Mouse (Mus musculus): Measurements from ENCODE around the gene Eri2. TPM values are rescaled to one million over a fixed set of nuclear protein-coding genes. Genes with fewer than 3 reads are reported as not detected.
"Not testable (repeated sequence)": the region's sequence is repeated elsewhere in the genome, so short reads cannot be mapped to it uniquely, and the experiment has no call there.

Eri2 gene
- polyA plus RNA-seq, 1 experiment from 2014 or later: 29.7 TPM

GRCm38 (mm10) chr7:119739798-119740468 is 53.9 kb downstream of the Eri2 start:
- not testable (repeated sequence) for H3K27me3 ChIP-seq; H3K27ac ChIP-seq; H3K9me3 ChIP-seq; H3K36me3 ChIP-seq; H3K4me1 ChIP-seq (replicated peaks)
- Histone ChIP-seq H3K4me3 (replicated peaks) (peak overlapping the region; percentile 41), H3K9ac (replicated peaks) (peak overlapping the region; percentile 52; the same call in 1 of the 2 replicates), H3K4me2 (peak overlapping the region; percentile 52)
- 0 out of 2 replicates have a peak, but pooled peaks have one; percentile 31 for ATAC-seq (ENCODE audit: insufficient number of reproducible peaks, insufficient read depth, low FRiP score, low TSS enrichment, low read depth)
- WGBS: 7% methylated on average over 27 of the region's 44 CpGs

- Histone ChIP-seq H3K9me3 (no peaks in the 10 kb centered on the region), H3K27me3 (0 out of 2 replicates have a peak, but pooled peaks cover 4% of the 10 kb centered on the region)
- ATAC-seq (ENCODE audit: insufficient number of reproducible peaks, insufficient read depth, low FRiP score, low TSS enrichment, low read depth): no peak
These were observed 55.0 kb downstream of the Eri2 start for GRCm38 (mm10) chr7:119738877-119739276.

GRCm38 (mm10) chr7:119731262-119731661 is 62.6 kb downstream of the Eri2 start:
- not testable (repeated sequence) for H3K4me1 ChIP-seq (replicated peaks); H3K4me3 ChIP-seq (replicated peaks); ATAC-seq (ENCODE audit: insufficient number of reproducible peaks, insufficient read depth, low FRiP score, low TSS enrichment, low read depth); H3K4me2 ChIP-seq; H3K9ac ChIP-seq (replicated peaks); H3K27me3 ChIP-seq; H3K27ac ChIP-seq; H3K9me3 ChIP-seq; H3K36me3 ChIP-seq
- WGBS: 87% methylated on average over 4 of the region's 4 CpGs

More at GRCm38 (mm10) chr7:119738877-119739276, 55.0 kb downstream of the Eri2 start:
- Histone ChIP-seq H3K4me3 (replicated peaks) (no peak overlapping the region), H3K27ac (no peak overlapping the region), H3K36me3 (no peaks in the 10 kb centered on the region), H3K4me1 (replicated peaks) (no peaks in the 10 kb centered on the region), H3K9ac (replicated peaks) (no peak overlapping the region), H3K4me2 (no peak overlapping the region)
- WGBS: 90% methylated on average over 2 of the region's 2 CpGs

GRCm38 (mm10) chr7:119727621-119728020 is 66.2 kb downstream of the Eri2 start:
- Histone ChIP-seq H3K4me1 (replicated peaks) (no peaks in the 10 kb centered on the region), H3K27ac (no peak overlapping the region), H3K4me3 (replicated peaks) (no peak overlapping the region), H3K9ac (replicated peaks) (no peak overlapping the region), H3K27me3 (no peaks in the 10 kb centered on the region; the same call in 1 of the 2 replicates), H3K9me3 (0 out of 2 replicates have a peak, but pooled peaks cover 5% of the 10 kb centered on the region), H3K4me2 (no peak overlapping the region), H3K36me3 (no peaks in the 10 kb centered on the region)
- WGBS: 94% methylated on average over 2 of the region's 2 CpGs
- ATAC-seq (ENCODE audit: insufficient number of reproducible peaks, insufficient read depth, low FRiP score, low TSS enrichment, low read depth): no peak

GRCm38 (mm10) chr7:119720947-119721310 is 72.9 kb downstream of the Eri2 start:
- WGBS: 16% methylated on average over 8 of the region's 8 CpGs
- H3K4me1 ChIP-seq (replicated peaks): peaks cover 5% of the 10 kb centered on the region
- no peak; the same call in 1 of the 2 replicates for ATAC-seq (ENCODE audit: insufficient number of reproducible peaks, insufficient read depth, low FRiP score, low TSS enrichment, low read depth)
- H3K36me3 ChIP-seq: peaks cover 31% of the 10 kb centered on the region
- peak overlapping the region; percentile 90 for H3K4me3 ChIP-seq (replicated peaks)
- no peaks in the 10 kb centered on the region for H3K9me3 ChIP-seq
- peak overlapping the region; percentile 85 for H3K9ac ChIP-seq (replicated peaks)
- H3K4me2 ChIP-seq: peak overlapping the region; percentile 65
- no peaks in the 10 kb centered on the region; the same call in 1 of the 2 replicates for H3K27me3 ChIP-seq
- H3K27ac ChIP-seq: no peak overlapping the region

GRCm38 (mm10) chr7:119720253-119720946 is 73.5 kb downstream of the Eri2 start, which contains the start of gene Thumpd1:
Thumpd1 (minus strand) TSS chr7:119720798.
- peak within 1 kb of the TSS; percentile 65 for H3K4me2 ChIP-seq
- peaks cover 36% of the 10 kb centered on the region for H3K36me3 ChIP-seq
- ATAC-seq (ENCODE audit: insufficient number of reproducible peaks, insufficient read depth, low FRiP score, low TSS enrichment, low read depth): peak; percentile 92
- H3K4me1 ChIP-seq (replicated peaks): peaks cover 5% of the 10 kb centered on the region
- peak within 1 kb of the TSS; percentile 83 for H3K27ac ChIP-seq
- no peaks in the 10 kb centered on the region for H3K9me3 ChIP-seq
- H3K4me3 ChIP-seq (replicated peaks): peak within 1 kb of the TSS; percentile 90
- no peaks in the 10 kb centered on the region; the same call in 1 of the 2 replicates for H3K27me3 ChIP-seq
- under 1% methylated on average over 60 of the region's 60 CpGs for WGBS
- peak within 1 kb of the TSS; percentile 85 for H3K9ac ChIP-seq (replicated peaks)

Other genes starting within 250 kb of the Eri2 start
- gene Acsm2, start 239.7 kb downstream of the Eri2 start, polyA plus RNA-seq (2016; fragmentation: Nextera tagmentation; extraction: Ambion mirVana): not detected in 2 replicates
- not detected in 2 replicates for gene Acsm1, start 187.0 kb downstream of the Eri2 start, polyA plus RNA-seq (2016; fragmentation: Nextera tagmentation; extraction: Ambion mirVana)
- not detected in 2 replicates for gene Acsm4, start 104.0 kb downstream of the Eri2 start, polyA plus RNA-seq (2016; fragmentation: Nextera tagmentation; extraction: Ambion mirVana)
- 89.0 and 90.0 TPM in 2 replicates for gene Thumpd1, start 73.3 kb downstream of the Eri2 start, polyA plus RNA-seq (2016; fragmentation: Nextera tagmentation; extraction: Ambion mirVana)
- gene Acsm3, start 33.1 kb downstream of the Eri2 start, polyA plus RNA-seq (2016; fragmentation: Nextera tagmentation; extraction: Ambion mirVana): 0.13 and 0.36 TPM in 2 replicates
- gene Rexo5, start 52 bp downstream of the Eri2 start, polyA plus RNA-seq (2016; fragmentation: Nextera tagmentation; extraction: Ambion mirVana): 28.3 and 29.9 TPM in 2 replicates
- gene Lyrm1, start 101.8 kb upstream of the Eri2 start, polyA plus RNA-seq (2016; fragmentation: Nextera tagmentation; extraction: Ambion mirVana): 7.5 and 8.8 TPM in 2 replicates
- 13.9 and 14.8 TPM in 2 replicates for gene Dcun1d3, start 102.2 kb upstream of the Eri2 start, polyA plus RNA-seq (2016; fragmentation: Nextera tagmentation; extraction: Ambion mirVana)

Measured in limb, embryonic 12.5 days (tissue).